Mouse (Mus musculus) heart, embryonic 16.5 days (tissue): ENCODE results near the gene Sppl3. TPM values are rescaled to one million over a fixed set of nuclear protein-coding genes. Genes with fewer than 3 reads are reported as not detected.

Experiments
- ATAC-seq: fragments of 200-750 bp; cut with Nextera tagmentation; replicated peaks from 2 replicates; pipeline ENCODE4 v1.8.0; 2017; ENCODE audit warnings: moderate number of reproducible peaks; ENCODE audit not compliant: insufficient read depth, low FRiP score; ENCODE audit errors: extremely low read depth
- H3K27ac ChIP-seq: fragments of 300-500 bp; sonication (generic); 2 replicates; pipeline ENCODE4 v1.5.1; 2014; ENCODE audit warnings: mild to moderate bottlenecking, low read length, control low read depth, moderate library complexity
- H3K27me3 ChIP-seq: fragments of 300-500 bp; sonication (generic); 2 replicates; pipeline ENCODE4 v1.6.1; 2014; ENCODE audit warnings: low read length, mixed read lengths; ENCODE audit not compliant: control insufficient read depth, insufficient read depth
- H3K36me3 ChIP-seq: fragments of 300-500 bp; sonication (generic); 2 replicates; pipeline ENCODE4 v1.6.1; 2014; ENCODE audit not compliant: control insufficient read depth, insufficient read depth
- H3K4me1 ChIP-seq: fragments of 300-500 bp; sonication (generic); 2 replicates; pipeline ENCODE4 v1.6.1; 2014; ENCODE audit warnings: low read length, mixed read lengths; ENCODE audit not compliant: control insufficient read depth, insufficient read depth
- H3K4me2 ChIP-seq: fragments of 300-500 bp; sonication (generic); 2 replicates; pipeline ENCODE4 v1.6.1; 2014; ENCODE audit warnings: low read depth, mild to moderate bottlenecking, control low read depth, low read length
- H3K4me3 ChIP-seq: fragments of 300-500 bp; sonication (generic); 2 replicates; pipeline ENCODE4 v1.5.1; 2014; ENCODE audit warnings: mild to moderate bottlenecking, control low read depth, low read length
- H3K9ac ChIP-seq: fragments of 300-500 bp; sonication (generic); 2 replicates; pipeline ENCODE4 v1.6.1; 2014; ENCODE audit warnings: low read length, control low read depth
- H3K9me3 ChIP-seq: fragments of 300-500 bp; sonication (generic); replicated peaks from 2 replicates; pipeline ENCODE4 v1.6.1; 2016; ENCODE audit warnings: low read length; ENCODE audit not compliant: control insufficient read depth
- WGBS: fragments of 180-500 bp; shearing (Covaris S2); extraction: QIAGEN DNeasy Blood & Tissue Kit; methylation state at CpG from one replicate; pipeline ENCODE4 v1.1.7; 2014; 5-methylcytosine and 5-hydroxymethylcytosine counted together
- polyA plus RNA-seq: library from polyadenylated mRNA; unstranded; fragments of >200 nt; fragmentation: Nextera tagmentation; extraction: Ambion mirVana; gene quantifications from 2 replicates; pipeline ENCODE4 v1.2.1, GENCODE M21; 2015

Gene Sppl3
- polyA plus RNA-seq, 1 experiment from 2014 or later, result 7.3 TPM

- H3K27me3 ChIP-seq, result no peaks in the 10 kb centered on the region
- 85% methylated on average over 2 of the region's 2 CpGs for WGBS
- H3K36me3 ChIP-seq, result no peaks in the 10 kb centered on the region
- H3K27ac ChIP-seq, result no peak overlapping the region
- H3K4me1 ChIP-seq, result peaks cover 18% of the 10 kb centered on the region
- H3K9me3 ChIP-seq, result no peaks in the 10 kb centered on the region
- H3K4me2 ChIP-seq, result no peak overlapping the region
- H3K4me3 ChIP-seq, result no peak overlapping the region
- no peak overlapping the region for H3K9ac ChIP-seq
- no peak for ATAC-seq
Observed at GRCm38 (mm10) chr5:115037099-115037498, 26.2 kb downstream of the Sppl3 start.

- Histone ChIP-seq H3K4me2 (no peak overlapping the region), H3K27ac (peak overlapping the region; percentile 37; the same call in 1 of the 2 replicates), H3K4me1 (peaks cover 17% of the 10 kb centered on the region), H3K36me3 (no peaks in the 10 kb centered on the region), H3K9ac (no peak overlapping the region), H3K9me3 (no peaks in the 10 kb centered on the region), H3K4me3 (no peak overlapping the region), H3K27me3 (no peaks in the 10 kb centered on the region)
- ATAC-seq, result no peak
- WGBS, result 33% methylated on average over 4 of the region's 4 CpGs
Observed at GRCm38 (mm10) chr5:115040756-115041155, 29.8 kb downstream of the Sppl3 start.

GRCm38 (mm10) chr5:115043626-115044025 is 32.7 kb downstream of the Sppl3 start:
- H3K4me2 ChIP-seq, result no peak overlapping the region
- no peaks in the 10 kb centered on the region for H3K9me3 ChIP-seq
- no peak overlapping the region for H3K27ac ChIP-seq
- H3K4me3 ChIP-seq, result no peak overlapping the region
- H3K27me3 ChIP-seq, result no peaks in the 10 kb centered on the region
- 88% methylated on average over 4 of the region's 4 CpGs for WGBS
- H3K36me3 ChIP-seq, result no peaks in the 10 kb centered on the region
- H3K9ac ChIP-seq, result no peak overlapping the region
- H3K4me1 ChIP-seq, result peaks cover 18% of the 10 kb centered on the region
- no peak for ATAC-seq

GRCm38 (mm10) chr5:115045146-115045677 is 34.3 kb downstream of the Sppl3 start:
- Histone ChIP-seq H3K4me2 (no peak overlapping the region), H3K27me3 (no peaks in the 10 kb centered on the region), H3K4me1 (peaks cover 17% of the 10 kb centered on the region), H3K36me3 (no peaks in the 10 kb centered on the region), H3K4me3 (no peak overlapping the region), H3K27ac (no peak overlapping the region), H3K9me3 (no peaks in the 10 kb centered on the region), H3K9ac (no peak overlapping the region)
- no peak for ATAC-seq
- 87% methylated on average over 2 of the region's 2 CpGs for WGBS

GRCm38 (mm10) chr5:115049692-115050091 is 38.8 kb downstream of the Sppl3 start:
- H3K4me3 ChIP-seq, result no peak overlapping the region
- H3K9me3 ChIP-seq, result no peaks in the 10 kb centered on the region
- no peaks in the 10 kb centered on the region for H3K36me3 ChIP-seq
- H3K4me1 ChIP-seq, result peaks cover 36% of the 10 kb centered on the region
- no peak overlapping the region for H3K4me2 ChIP-seq
- no peak overlapping the region for H3K9ac ChIP-seq
- no peak overlapping the region for H3K27ac ChIP-seq
- ATAC-seq, result no peak
- no peaks in the 10 kb centered on the region for H3K27me3 ChIP-seq
- WGBS, result 85% methylated on average over 6 of the region's 6 CpGs

- Histone ChIP-seq H3K4me1 (peaks cover 39% of the 10 kb centered on the region), H3K4me3 (no peak overlapping the region), H3K27me3 (no peaks in the 10 kb centered on the region), H3K9ac (no peak overlapping the region), H3K9me3 (no peaks in the 10 kb centered on the region), H3K36me3 (no peaks in the 10 kb centered on the region), H3K4me2 (no peak overlapping the region), H3K27ac (no peak overlapping the region)
- WGBS, result 85% methylated on average over 6 of the region's 6 CpGs
- ATAC-seq, result no peak
Observed at GRCm38 (mm10) chr5:115050776-115051175, 39.8 kb downstream of the Sppl3 start.

- H3K36me3 ChIP-seq, result no peaks in the 10 kb centered on the region
- ATAC-seq, result peak; percentile 46; the same call in 1 of the 2 replicates
- H3K27me3 ChIP-seq, result no peaks in the 10 kb centered on the region
- H3K9me3 ChIP-seq, result no peaks in the 10 kb centered on the region
- no peak overlapping the region for H3K27ac ChIP-seq
- no peak overlapping the region for H3K9ac ChIP-seq
- no peak overlapping the region for H3K4me2 ChIP-seq
- peaks cover 41% of the 10 kb centered on the region for H3K4me1 ChIP-seq
- no peak overlapping the region for H3K4me3 ChIP-seq
- 62% methylated on average over 8 of the region's 8 CpGs for WGBS
Observed at GRCm38 (mm10) chr5:115052546-115052945, 41.6 kb downstream of the Sppl3 start.

- Histone ChIP-seq H3K27ac (no peak overlapping the region), H3K4me1 (peaks cover 41% of the 10 kb centered on the region), H3K4me2 (no peak overlapping the region), H3K4me3 (no peak overlapping the region), H3K36me3 (no peaks in the 10 kb centered on the region), H3K9me3 (no peaks in the 10 kb centered on the region), H3K9ac (no peak overlapping the region), H3K27me3 (no peaks in the 10 kb centered on the region)
- 80% methylated on average over 22 of the region's 22 CpGs for WGBS
- no peak for ATAC-seq
Observed at GRCm38 (mm10) chr5:115053791-115054396, 43.0 kb downstream of the Sppl3 start.

- Histone ChIP-seq H3K4me1 (peaks cover 43% of the 10 kb centered on the region), H3K27me3 (no peaks in the 10 kb centered on the region), H3K9me3 (no peaks in the 10 kb centered on the region), H3K4me2 (no peak overlapping the region), H3K36me3 (no peaks in the 10 kb centered on the region), H3K9ac (no peak overlapping the region), H3K27ac (no peak overlapping the region; the same call in 1 of the 2 replicates), H3K4me3 (no peak overlapping the region)
- 37% methylated on average over 6 of the region's 6 CpGs for WGBS
- no peak for ATAC-seq
Observed at GRCm38 (mm10) chr5:115055418-115055817, 44.5 kb downstream of the Sppl3 start.
